Mouse (Mus musculus): ENCODE results near the gene Oas3. TPM values are rescaled to one million over a fixed set of nuclear protein-coding genes. Genes with fewer than 3 reads are reported as not detected.

Oas3 gene
- polyA plus RNA-seq, 1 experiment, result 2.3 TPM

- Histone ChIP-seq H3K36me3 (ENCODE audit: control insufficient read depth, insufficient read depth, low read length) (no peaks in the 10 kb centered on the region), H3K4me3 (ENCODE audit: insufficient read depth, low read depth, low read length) (no peak overlapping the region), H3K27me3 (replicated peaks; ENCODE audit: control insufficient read depth, insufficient read depth, low read length) (no peaks in the 10 kb centered on the region), H3K27ac (ENCODE audit: insufficient read depth, low read depth, low read length) (no peak overlapping the region), H3K4me1 (ENCODE audit: control insufficient read depth, insufficient read depth, low read length) (no peaks in the 10 kb centered on the region)
- 87% methylated on average over 3 of the region's 3 CpGs for WGBS
- no peak for DNase-seq
- TF ChIP-seq POLR2A (IDR thresholded peaks at IDR 0.05; ENCODE audit: low read depth, low read length) (no peak), CTCF (conservative IDR thresholded peaks at IDR 0.05; ENCODE audit: insufficient read depth, insufficient read length, low read depth, low read length) (no peak)
Measured at GRCm38 (mm10) chr5:120733696-120734095, 43.8 kb downstream of the Oas3 start.

DNA sequence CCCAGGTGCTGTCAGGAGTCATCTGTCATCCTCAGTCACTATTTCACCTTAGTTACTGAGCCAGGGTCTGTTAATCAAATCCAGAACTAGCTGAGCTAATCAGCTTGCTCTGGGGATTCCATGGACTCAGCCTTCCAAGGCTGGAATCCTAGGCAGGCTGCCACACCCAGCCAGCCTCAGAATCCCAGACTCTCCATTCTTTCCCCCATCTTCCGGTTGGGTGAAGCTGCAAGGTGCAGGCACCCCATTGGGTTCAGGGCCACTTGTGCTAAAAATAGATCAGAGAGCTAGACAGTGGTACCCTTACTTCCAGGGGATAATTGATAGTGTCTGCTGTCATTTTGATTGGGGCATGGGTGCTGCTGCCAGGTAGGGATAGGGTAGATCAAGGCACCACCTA, 44.7 kb downstream of the Oas3 start:
- no peak for TF ChIP-seq POLR2A (IDR thresholded peaks at IDR 0.05; ENCODE audit: low read depth, low read length)
- TF ChIP-seq CTCF (conservative IDR thresholded peaks at IDR 0.05; ENCODE audit: insufficient read depth, insufficient read length, low read depth, low read length), result no peak
- Histone ChIP-seq H3K36me3 (ENCODE audit: control insufficient read depth, insufficient read depth, low read length) (no peaks in the 10 kb centered on the region), H3K4me1 (ENCODE audit: control insufficient read depth, insufficient read depth, low read length) (no peaks in the 10 kb centered on the region), H3K27me3 (replicated peaks; ENCODE audit: control insufficient read depth, insufficient read depth, low read length) (no peaks in the 10 kb centered on the region), H3K27ac (ENCODE audit: insufficient read depth, low read depth, low read length) (no peak overlapping the region), H3K4me3 (ENCODE audit: insufficient read depth, low read depth, low read length) (no peak overlapping the region)
- no peak for DNase-seq
- whole genome bisulfite sequencing, result 50% methylated on average over 1 of the region's 1 CpGs

GRCm38 (mm10) chr5:120729319-120729718, 48.1 kb downstream of the Oas3 start:
- H3K27ac ChIP-seq (ENCODE audit: insufficient read depth, low read depth, low read length), result no peak overlapping the region
- H3K27me3 ChIP-seq (replicated peaks; ENCODE audit: control insufficient read depth, insufficient read depth, low read length), result no peaks in the 10 kb centered on the region
- H3K36me3 ChIP-seq (ENCODE audit: control insufficient read depth, insufficient read depth, low read length), result no peaks in the 10 kb centered on the region
- no peaks in the 10 kb centered on the region for H3K4me1 ChIP-seq (ENCODE audit: control insufficient read depth, insufficient read depth, low read length)
- no peak overlapping the region for H3K4me3 ChIP-seq (ENCODE audit: insufficient read depth, low read depth, low read length)
- 75% methylated on average over 10 of the region's 10 CpGs for WGBS
- DNase-seq, result no peak
- TF ChIP-seq POLR2A (IDR thresholded peaks at IDR 0.05; ENCODE audit: low read depth, low read length), result no peak
- TF ChIP-seq CTCF (conservative IDR thresholded peaks at IDR 0.05; ENCODE audit: insufficient read depth, insufficient read length, low read depth, low read length), result no peak

DNA sequence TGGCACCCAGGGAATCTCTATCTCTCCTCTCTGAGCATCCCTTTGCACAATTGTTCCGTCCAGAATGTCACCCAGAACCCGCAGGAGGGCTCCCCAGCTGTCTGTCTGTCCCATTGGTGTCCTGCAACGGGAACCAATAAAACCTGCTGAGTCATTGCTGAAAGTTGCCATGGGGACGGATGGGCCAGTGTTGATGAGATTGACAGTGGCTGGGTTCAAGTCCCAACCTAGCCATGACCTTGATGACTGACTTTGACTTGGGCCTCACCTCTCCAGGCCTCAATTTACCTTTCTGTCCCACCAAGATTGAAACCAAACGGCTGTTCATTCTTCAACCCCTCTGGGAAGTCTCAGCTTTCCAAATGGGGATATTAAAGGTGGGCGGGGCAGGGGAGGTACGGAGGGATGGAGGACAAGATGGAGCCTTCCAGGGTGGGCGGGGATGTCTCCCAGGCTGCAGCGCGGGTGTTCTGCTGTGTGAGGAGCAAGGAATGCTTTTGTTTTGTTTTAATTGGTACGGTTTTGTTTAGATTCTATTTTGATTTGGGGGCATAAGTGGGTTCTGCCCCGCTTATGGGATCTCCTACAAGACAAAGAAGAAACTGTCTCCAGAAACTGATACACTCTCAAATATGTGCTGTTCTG, 51.5 kb downstream of the Oas3 start:
- no peak for DNase-seq
- TF ChIP-seq CTCF (conservative IDR thresholded peaks at IDR 0.05; ENCODE audit: insufficient read depth, insufficient read length, low read depth, low read length), result no peak
- Histone ChIP-seq H3K27ac (ENCODE audit: insufficient read depth, low read depth, low read length) (no peak overlapping the region), H3K4me3 (ENCODE audit: insufficient read depth, low read depth, low read length) (no peak overlapping the region), H3K36me3 (ENCODE audit: control insufficient read depth, insufficient read depth, low read length) (no peaks in the 10 kb centered on the region), H3K4me1 (ENCODE audit: control insufficient read depth, insufficient read depth, low read length) (no peaks in the 10 kb centered on the region), H3K27me3 (replicated peaks; ENCODE audit: control insufficient read depth, insufficient read depth, low read length) (no peaks in the 10 kb centered on the region)
- WGBS, result 56% methylated on average over 12 of the region's 12 CpGs

- 59% methylated on average over 7 of the region's 7 CpGs for WGBS
- Histone ChIP-seq H3K27me3 (replicated peaks; ENCODE audit: control insufficient read depth, insufficient read depth, low read length) (no peaks in the 10 kb centered on the region), H3K36me3 (ENCODE audit: control insufficient read depth, insufficient read depth, low read length) (no peaks in the 10 kb centered on the region), H3K4me1 (ENCODE audit: control insufficient read depth, insufficient read depth, low read length) (no peaks in the 10 kb centered on the region), H3K27ac (ENCODE audit: insufficient read depth, low read depth, low read length) (no peak overlapping the region), H3K4me3 (ENCODE audit: insufficient read depth, low read depth, low read length) (no peak overlapping the region)
- DNase-seq, result no peak
- TF ChIP-seq POLR2A (IDR thresholded peaks at IDR 0.05; ENCODE audit: low read depth, low read length) (no peak), CTCF (conservative IDR thresholded peaks at IDR 0.05; ENCODE audit: insufficient read depth, insufficient read length, low read depth, low read length) (no peak)
Measured at GRCm38 (mm10) chr5:120721005-120721404, 56.5 kb downstream of the Oas3 start.

GRCm38 (mm10) chr5:120718600-120719378, 58.7 kb downstream of the Oas3 start:
- Histone ChIP-seq H3K27ac (ENCODE audit: insufficient read depth, low read depth, low read length) (no peak overlapping the region), H3K4me1 (ENCODE audit: control insufficient read depth, insufficient read depth, low read length) (no peaks in the 10 kb centered on the region), H3K4me3 (ENCODE audit: insufficient read depth, low read depth, low read length) (no peak overlapping the region), H3K27me3 (replicated peaks; ENCODE audit: control insufficient read depth, insufficient read depth, low read length) (no peaks in the 10 kb centered on the region), H3K36me3 (ENCODE audit: control insufficient read depth, insufficient read depth, low read length) (no peaks in the 10 kb centered on the region)
- WGBS, result 53% methylated on average over 15 of the region's 15 CpGs
- no peak for DNase-seq
- TF ChIP-seq CTCF (conservative IDR thresholded peaks at IDR 0.05; ENCODE audit: insufficient read depth, insufficient read length, low read depth, low read length) (no peak), POLR2A (IDR thresholded peaks at IDR 0.05; ENCODE audit: low read depth, low read length) (no peak)

DNA sequence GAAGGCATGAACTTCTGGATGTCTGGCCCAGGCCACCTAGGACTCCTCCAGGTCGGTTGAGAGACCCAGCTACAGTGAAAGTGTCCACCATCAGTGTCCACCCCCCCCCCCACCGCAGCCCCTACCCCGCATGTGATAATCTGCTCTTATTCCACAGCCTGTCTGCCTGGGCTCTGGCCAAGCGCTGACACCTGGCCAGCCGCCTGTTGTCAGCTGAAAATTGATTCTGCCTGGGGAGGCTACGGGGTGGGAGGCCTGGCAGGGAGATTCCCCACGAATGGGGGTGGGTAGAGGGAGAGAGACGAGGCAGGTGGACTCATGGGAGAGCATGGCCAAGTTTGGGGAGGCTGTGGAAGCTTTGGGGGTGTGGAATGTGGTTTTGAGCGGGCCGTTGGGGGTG, 60.3 kb downstream of the Oas3 start:
- no peak for DNase-seq
- Histone ChIP-seq H3K27ac (ENCODE audit: insufficient read depth, low read depth, low read length) (no peak overlapping the region), H3K27me3 (replicated peaks; ENCODE audit: control insufficient read depth, insufficient read depth, low read length) (no peaks in the 10 kb centered on the region), H3K36me3 (ENCODE audit: control insufficient read depth, insufficient read depth, low read length) (no peaks in the 10 kb centered on the region), H3K4me3 (ENCODE audit: insufficient read depth, low read depth, low read length) (no peak overlapping the region), H3K4me1 (ENCODE audit: control insufficient read depth, insufficient read depth, low read length) (no peaks in the 10 kb centered on the region)
- 69% methylated on average over 10 of the region's 10 CpGs for WGBS
- TF ChIP-seq CTCF (conservative IDR thresholded peaks at IDR 0.05; ENCODE audit: insufficient read depth, insufficient read length, low read depth, low read length) (no peak), POLR2A (IDR thresholded peaks at IDR 0.05; ENCODE audit: low read depth, low read length) (no peak)

All from kidney, adult 2 months (tissue).